ENCODE assay signal across 16 mouse cellular contexts in the genomic region with DNA sequence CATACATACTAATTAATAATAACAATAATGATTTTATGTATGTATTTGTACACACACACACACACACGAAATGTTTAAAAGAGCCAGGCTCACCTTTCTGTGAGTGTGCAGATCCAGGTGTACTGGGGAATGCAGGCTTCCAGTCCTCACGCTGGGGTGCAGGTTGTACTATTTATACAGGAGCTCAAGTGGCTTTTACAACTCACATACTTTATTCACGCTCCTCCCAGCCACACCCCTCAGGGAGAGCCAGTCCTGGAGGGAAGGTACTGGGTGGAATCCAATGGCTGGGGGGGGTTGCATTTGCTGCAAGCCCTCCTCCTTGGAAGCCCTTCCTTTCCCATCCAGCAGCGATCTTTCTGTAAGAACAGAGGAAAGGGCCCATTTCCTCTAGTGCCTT. TPM values are rescaled to one million over a fixed set of nuclear protein-coding genes. Genes with fewer than 3 reads are reported as not detected.
DNase-seq lines count a peak whose midpoint lies in the region; ATAC-seq and TF ChIP-seq lines count a peak whose summit lies in the region.
"Had no signal": no experiment of that assay in that cellular context is flagged by ENCODE, and none has a peak within 500 bp of the region (broad histone marks: within the 10 kb centered on the region; RNA-seq: fewer than 3 reads in every experiment).

A gene (minus strand): TSS at position 160 of the 400 bp plus-strand sequence.

- no peak for ATAC-seq in kidney, embryonic 16.5 days (ENCODE audit: low FRiP score, low TSS enrichment)
- peak; percentile 74 for ATAC-seq in stomach, embryonic 14.5 days (ENCODE audit: insufficient number of reproducible peaks, insufficient read depth, low FRiP score, low read depth)
- ATAC-seq in cerebellum, adult (ENCODE audit: insufficient number of reproducible peaks, low FRiP score, low TSS enrichment), result no peak
- ATAC-seq: forebrain, embryonic 13.5 days had no signal

- peaks cover 5% of the 10 kb centered on the region; the same call in 1 of the 2 replicates for H3K4me1 ChIP-seq in kidney, adult 2 months (ENCODE audit: control insufficient read depth, insufficient read depth, low read length)
- H3K4me1 ChIP-seq in kidney, embryonic 16.5 days (ENCODE audit: insufficient read depth, low read length), result peaks cover 11% of the 10 kb centered on the region
- H3K4me1 ChIP-seq in stomach, embryonic 14.5 days (ENCODE audit: control insufficient read depth, insufficient read depth, low read length), result no peaks in the 10 kb centered on the region
- H3K4me1 ChIP-seq: forebrain, embryonic 13.5 days had no signal

- peak within 1 kb of the TSS; percentile 22; the same call in 1 of the 2 replicates for H3K27ac ChIP-seq in kidney, adult 2 months (ENCODE audit: insufficient read depth, low read depth, low read length)
- H3K27ac ChIP-seq in kidney, embryonic 16.5 days (ENCODE audit: low read length), result no peak within 1 kb of the TSS
- H3K27ac ChIP-seq in stomach, embryonic 14.5 days (ENCODE audit: low read length), result no peak within 1 kb of the TSS
- H3K27ac ChIP-seq: forebrain, embryonic 13.5 days; hindbrain, embryonic 12.5 days had no signal

- no peak within 1 kb of the TSS for H3K9ac ChIP-seq in kidney, embryonic 16.5 days (replicated peaks; ENCODE audit: low read length)
- H3K9ac ChIP-seq in stomach, embryonic 14.5 days (replicated peaks; ENCODE audit: low read depth, low read length), result no peak within 1 kb of the TSS
- H3K9ac ChIP-seq: forebrain, embryonic 13.5 days; hindbrain, embryonic 12.5 days had no signal

- H3K9me3 ChIP-seq in kidney, embryonic 16.5 days (ENCODE audit: low read length), result no peaks in the 10 kb centered on the region
- no peaks in the 10 kb centered on the region for H3K9me3 ChIP-seq in stomach, embryonic 14.5 days (ENCODE audit: control insufficient read depth, low read depth, low read length)
- H3K9me3 ChIP-seq: forebrain, embryonic 13.5 days; hindbrain, embryonic 12.5 days had no signal

- no peak within 1 kb of the TSS for H3K4me2 ChIP-seq in kidney, embryonic 16.5 days (replicated peaks; ENCODE audit: low read depth, low read length)
- H3K4me2 ChIP-seq in stomach, embryonic 14.5 days (replicated peaks; ENCODE audit: low read depth, low read length), result 0 out of 2 replicates have a peak within 1 kb of the TSS, but pooled peaks have one; percentile 2
- H3K4me2 ChIP-seq: forebrain, embryonic 13.5 days; heart, embryonic 11.5 days; hindbrain, embryonic 12.5 days had no signal

- H3K27me3 ChIP-seq in kidney, adult 2 months (replicated peaks; ENCODE audit: control insufficient read depth, insufficient read depth, low read length), result no peaks in the 10 kb centered on the region
- no peaks in the 10 kb centered on the region for H3K27me3 ChIP-seq in kidney, embryonic 16.5 days (ENCODE audit: insufficient read depth, low read length)
- H3K27me3 ChIP-seq in stomach, embryonic 14.5 days (ENCODE audit: control insufficient read depth, insufficient read depth, low read length), result no peaks in the 10 kb centered on the region
- H3K27me3 ChIP-seq: hindbrain, embryonic 12.5 days had no signal

- no peaks in the 10 kb centered on the region for H3K36me3 ChIP-seq in kidney, adult 2 months (ENCODE audit: control insufficient read depth, insufficient read depth, low read length)
- H3K36me3 ChIP-seq in kidney, embryonic 16.5 days (ENCODE audit: insufficient read depth, low read length), result no peaks in the 10 kb centered on the region
- no peaks in the 10 kb centered on the region for H3K36me3 ChIP-seq in stomach, embryonic 14.5 days (ENCODE audit: control insufficient read depth, insufficient read depth, low read length)
- H3K36me3 ChIP-seq: hindbrain, embryonic 12.5 days had no signal

- peak; percentile 28 for DNase-seq in kidney, adult 2 months
- peak; percentile 75 for DNase-seq in ZHBTc4 (ENCODE audit: low read depth, low spot score)
- DNase-seq in lung, adult 18-20 months, result peak; percentile 82 to 89
- no peak for DNase-seq in right cerebral cortex, postnatal 4 days
- DNase-seq: adrenal gland, postnatal 36 days; cerebellum, adult 11 months; embryo, embryonic 11 days; gastrocnemius, postnatal 14 days; layer of hippocampus, adult 9-11 months had no signal

- WGBS in kidney, adult 2 months, result 51% methylated on average over 4 of the region's 4 CpGs
- WGBS in kidney, embryonic 16.5 days, result 46% methylated on average over 4 of the region's 4 CpGs
- WGBS in stomach, embryonic 14.5 days, result 48% methylated on average over 4 of the region's 4 CpGs

- H3K4me3 ChIP-seq in kidney, adult 2 months (ENCODE audit: insufficient read depth, low read depth, low read length), result no peak within 1 kb of the TSS
- H3K4me3 ChIP-seq in kidney, embryonic 16.5 days (ENCODE audit: low read length), result no peak within 1 kb of the TSS
- no peak within 1 kb of the TSS for H3K4me3 ChIP-seq in stomach, embryonic 14.5 days (ENCODE audit: low read depth, low read length)
- H3K4me3 ChIP-seq: forebrain, embryonic 13.5 days; hindbrain, embryonic 12.5 days; myocyte had no signal

- TF ChIP-seq POLR2A in kidney, adult 2 months (IDR thresholded peaks at IDR 0.05; ENCODE audit: low read depth, low read length), result no peak

- no peak for TF ChIP-seq CTCF in kidney, adult 2 months (conservative IDR thresholded peaks at IDR 0.05; ENCODE audit: insufficient read depth, insufficient read length, low read depth, low read length)

RNA-seq across cellular contexts. Expression of the gene that starts here (rescaled TPM):
- polyA plus RNA-seq in kidney, adult 2 months (2012; rRNA removed), result 3.7 and 4.5 TPM in 2 replicates
- 6.2 and 7.2 TPM in 2 replicates for polyA plus RNA-seq in kidney, embryonic 16.5 days (2015; fragmentation: Nextera tagmentation; extraction: Ambion mirVana)
- 22.4 and 22.9 TPM in 2 replicates for polyA plus RNA-seq in stomach, embryonic 14.5 days (2014; fragmentation: Nextera tagmentation; extraction: Ambion mirVana)
- polyA plus RNA-seq: heart, embryonic 11.5 days had no signal
